Mouse (Mus musculus): ENCODE measurements at regions not wholly inside any gene's neighbourhood (a gene's known extent, or its start where the extent isn't known, plus 50 kb on each side); places are given as distances from the start of the nearest gene placed in this dataset.

DNA sequence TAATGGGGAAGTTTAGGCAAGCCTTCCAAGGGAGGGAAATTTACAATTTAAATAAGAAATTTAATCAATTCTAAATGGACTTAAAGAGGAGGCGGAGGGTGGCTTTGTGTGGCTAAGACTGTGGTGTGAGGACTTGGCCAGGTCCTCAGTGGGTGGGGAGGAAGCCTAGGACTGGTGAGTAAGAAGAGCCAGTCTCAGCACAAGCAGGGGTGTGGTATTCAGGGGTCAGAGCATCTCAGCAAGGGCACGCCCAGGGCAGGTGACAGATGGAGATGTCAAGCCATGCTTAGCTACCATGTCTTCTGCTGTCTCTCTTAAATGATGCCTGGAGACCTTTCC is 73.5 kb upstream of the Rbfox1 start:
- TF ChIP-seq CTCF (IDR thresholded peaks at IDR 0.05; ENCODE audit: low read depth) = no peak
- TF ChIP-seq EP300 (optimal IDR thresholded peaks at IDR 0.05) = no peak

Measured in stomach, postnatal 0 days (tissue).